Mouse (Mus musculus): Measurements from ENCODE around the gene Unc45b. TPM values are rescaled to one million over a fixed set of nuclear protein-coding genes. Genes with fewer than 3 reads are reported as not detected.
"Not testable (repeated sequence)": the region's sequence is repeated elsewhere in the genome, so short reads cannot be mapped to it uniquely, and the experiment has no call there.

Unc45b gene
- polyA plus RNA-seq, 1 experiment, result not detected

DNA sequence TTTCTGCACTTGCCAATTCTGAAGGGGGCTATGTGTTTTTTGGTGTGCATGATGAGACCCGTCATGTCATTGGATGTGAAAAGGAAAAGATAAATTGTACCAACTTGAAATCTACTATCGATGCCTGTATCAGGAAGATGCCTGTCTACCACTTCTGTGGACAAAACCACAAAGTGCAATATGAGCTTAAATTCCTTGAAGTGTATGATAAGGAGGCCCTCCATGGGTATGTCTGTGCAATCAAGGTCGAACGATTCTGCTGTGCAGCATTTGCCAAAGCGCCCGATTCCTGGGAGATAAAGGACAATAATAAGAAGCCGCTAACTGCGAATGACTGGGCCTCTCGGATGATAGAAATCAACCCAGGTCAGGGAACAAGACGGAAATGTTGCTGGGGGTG, 46.6 kb downstream of the Unc45b start:
- Histone ChIP-seq H3K4me3 (ENCODE audit: insufficient read depth, low read length) (no peak overlapping the region), H3K27ac (ENCODE audit: insufficient read depth, low read depth, low read length) (no peak overlapping the region), H3K4me1 (ENCODE audit: control insufficient read depth, insufficient read depth, low read length) (peaks cover 18% of the 10 kb centered on the region)
- TF ChIP-seq POLR2A (IDR thresholded peaks at IDR 0.05; ENCODE audit: borderline replicate concordance, low read depth, low read length) (no peak), CTCF (IDR thresholded peaks at IDR 0.05; ENCODE audit: low read depth, low read length) (no peak)

DNA sequence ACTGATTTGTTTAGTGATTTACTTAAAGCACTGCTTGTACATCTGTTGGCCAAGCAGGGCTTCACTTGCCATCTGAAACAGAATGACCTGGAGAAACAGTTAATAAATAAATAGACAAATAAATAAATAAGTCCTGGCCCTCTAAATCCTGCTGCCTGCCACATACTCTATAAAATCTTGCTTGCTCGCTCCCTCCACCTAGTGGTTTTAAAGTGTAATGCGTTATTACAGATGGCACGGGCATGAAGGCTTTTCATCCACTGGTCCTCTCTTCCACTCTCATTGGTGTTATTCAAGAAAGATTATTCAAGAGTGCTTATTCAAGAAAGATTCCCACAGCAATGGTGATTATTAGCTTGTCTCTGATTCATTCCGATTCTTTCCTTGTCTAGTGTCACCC, 49.3 kb downstream of the Unc45b start:
- H3K4me1 ChIP-seq (ENCODE audit: control insufficient read depth, insufficient read depth, low read length), result peaks cover 5% of the 10 kb centered on the region
- no peak overlapping the region for H3K27ac ChIP-seq (ENCODE audit: insufficient read depth, low read depth, low read length)
- TF ChIP-seq POLR2A (IDR thresholded peaks at IDR 0.05; ENCODE audit: borderline replicate concordance, low read depth, low read length) (no peak), CTCF (IDR thresholded peaks at IDR 0.05; ENCODE audit: low read depth, low read length) (no peak)
- H3K4me3 ChIP-seq (ENCODE audit: insufficient read depth, low read length), result no peak overlapping the region

DNA sequence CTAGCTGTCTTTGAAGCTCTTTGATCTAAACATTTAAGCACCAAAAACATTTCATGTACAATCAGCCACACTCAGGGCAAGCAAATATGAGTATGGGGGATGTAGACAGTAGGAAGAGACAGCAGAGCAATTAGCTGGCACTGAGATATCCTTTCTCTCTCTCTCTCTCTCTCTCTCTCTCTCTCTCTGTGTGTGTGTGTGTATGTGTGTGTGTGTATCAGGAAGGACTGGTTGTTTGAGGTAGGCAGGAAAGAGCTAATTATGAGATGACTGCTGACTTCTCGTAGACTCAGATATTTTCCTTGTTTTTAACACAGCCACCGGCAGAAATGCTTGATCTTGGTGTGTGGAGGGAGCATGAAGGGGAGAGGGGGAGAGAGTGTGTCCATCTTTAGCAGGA, 51.4 kb downstream of the Unc45b start:
- TF ChIP-seq POLR2A (IDR thresholded peaks at IDR 0.05; ENCODE audit: borderline replicate concordance, low read depth, low read length) (no peak), CTCF (IDR thresholded peaks at IDR 0.05; ENCODE audit: low read depth, low read length) (no peak)

DNA sequence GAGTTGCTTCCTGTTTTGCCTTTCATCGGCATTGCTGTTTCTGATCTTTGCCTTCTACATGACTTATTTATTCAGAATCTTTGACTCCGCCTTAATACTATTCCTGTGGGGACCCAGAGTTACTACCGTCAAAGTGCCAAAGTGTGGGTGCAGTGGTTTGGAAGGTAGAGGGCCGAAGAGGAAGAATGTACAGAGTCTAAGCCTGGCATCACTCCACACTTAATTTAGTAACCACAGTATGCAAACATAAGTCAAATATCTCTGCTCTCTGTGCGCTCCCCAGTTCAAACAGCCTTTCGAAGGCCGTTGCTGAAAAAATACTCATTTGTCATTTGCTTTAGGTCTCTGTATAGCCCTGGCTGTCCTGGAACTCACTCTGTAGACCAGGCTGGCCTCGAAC, 51.9 kb downstream of the Unc45b start:
- TF ChIP-seq CTCF (IDR thresholded peaks at IDR 0.05; ENCODE audit: low read depth, low read length), result no peak
- no peak for TF ChIP-seq POLR2A (IDR thresholded peaks at IDR 0.05; ENCODE audit: borderline replicate concordance, low read depth, low read length)
- no peak overlapping the region for H3K27ac ChIP-seq (ENCODE audit: insufficient read depth, low read depth, low read length)

More for the DNA sequence above, 51.4 kb downstream of the Unc45b start:
- Histone ChIP-seq H3K4me3 (ENCODE audit: insufficient read depth, low read length) (no peak overlapping the region), H3K4me1 (ENCODE audit: control insufficient read depth, insufficient read depth, low read length) (peaks cover 2% of the 10 kb centered on the region; the same call in 1 of the 2 replicates), H3K27ac (ENCODE audit: insufficient read depth, low read depth, low read length) (no peak overlapping the region)

DNA sequence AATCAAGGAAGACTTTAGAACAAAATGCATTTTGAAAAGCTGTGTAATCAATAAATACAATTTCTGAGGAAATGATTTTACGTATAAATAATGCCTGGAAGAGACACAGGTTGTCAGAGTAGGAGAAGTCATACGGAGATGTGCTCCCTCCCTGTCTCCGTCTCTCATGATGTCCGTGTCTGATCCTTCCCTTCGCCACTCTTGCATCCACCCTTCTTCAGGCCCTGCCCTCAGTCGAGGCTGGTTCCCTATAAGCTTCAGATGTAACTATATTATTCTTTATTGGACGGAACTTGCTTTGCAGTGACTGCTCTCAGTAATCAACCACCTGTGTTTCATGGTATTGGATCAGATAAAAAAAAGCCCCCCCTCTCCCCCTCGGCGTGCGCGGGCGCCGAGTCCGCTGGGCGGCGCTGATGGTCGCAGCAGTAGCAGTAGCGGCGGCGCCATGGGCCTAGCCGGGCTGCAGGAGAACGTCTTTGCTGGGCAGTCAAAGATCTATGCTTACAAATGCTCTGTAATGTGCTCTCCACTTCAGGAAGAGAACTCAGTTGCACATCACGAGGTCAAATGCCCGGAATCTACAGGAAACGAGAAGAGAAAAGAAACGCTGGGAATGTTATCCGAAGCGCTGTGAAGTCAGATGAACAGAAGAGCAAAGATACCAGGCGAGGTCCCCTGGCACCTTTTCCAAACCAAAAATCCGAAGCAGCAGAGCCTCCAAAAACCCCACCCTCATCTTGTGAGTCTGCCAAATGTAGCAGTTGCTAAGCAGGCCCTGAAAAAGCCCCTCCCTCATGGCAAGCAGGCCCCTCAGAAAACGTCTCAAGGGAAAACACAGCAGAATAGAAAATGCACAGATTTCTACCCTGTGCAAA, 60.6 kb downstream of the Unc45b start:
- no peak for TF ChIP-seq POLR2A (IDR thresholded peaks at IDR 0.05; ENCODE audit: borderline replicate concordance, low read depth, low read length)
- TF ChIP-seq CTCF (IDR thresholded peaks at IDR 0.05; ENCODE audit: low read depth, low read length), result no peak
- H3K27ac ChIP-seq (ENCODE audit: insufficient read depth, low read depth, low read length), result no peak overlapping the region
- H3K4me1 ChIP-seq (ENCODE audit: control insufficient read depth, insufficient read depth, low read length), result peaks cover 9% of the 10 kb centered on the region
- no peak overlapping the region for H3K4me3 ChIP-seq (ENCODE audit: insufficient read depth, low read length)

More for the DNA sequence above, 51.9 kb downstream of the Unc45b start:
- Histone ChIP-seq H3K4me1 (ENCODE audit: control insufficient read depth, insufficient read depth, low read length) (peaks cover 2% of the 10 kb centered on the region; the same call in 1 of the 2 replicates), H3K4me3 (ENCODE audit: insufficient read depth, low read length) (no peak overlapping the region)

DNA sequence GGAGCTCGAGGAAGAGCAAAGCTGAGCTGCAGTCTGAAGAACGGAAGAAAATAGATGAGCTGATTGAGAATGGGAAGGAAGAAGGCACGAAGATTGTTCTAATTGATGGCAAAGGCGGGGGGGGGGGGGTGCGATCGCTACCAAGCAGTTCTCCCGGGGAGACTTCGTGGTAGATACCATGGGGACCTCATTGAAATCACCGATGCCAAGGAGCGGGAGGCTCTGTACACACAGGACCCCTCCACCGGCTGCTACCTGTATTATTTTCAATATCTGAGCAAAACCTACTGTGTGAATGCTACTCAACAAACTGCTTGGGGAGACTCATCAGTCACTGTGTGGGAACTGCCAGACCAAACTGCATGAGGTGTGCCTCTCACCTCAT, 61.2 kb downstream of the Unc45b start:
- H3K27ac ChIP-seq (ENCODE audit: insufficient read depth, low read depth, low read length), result no peak overlapping the region
- TF ChIP-seq CTCF (IDR thresholded peaks at IDR 0.05; ENCODE audit: low read depth, low read length) (no peak), POLR2A (IDR thresholded peaks at IDR 0.05; ENCODE audit: borderline replicate concordance, low read depth, low read length) (no peak)
- H3K4me1 ChIP-seq (ENCODE audit: control insufficient read depth, insufficient read depth, low read length), result peaks cover 9% of the 10 kb centered on the region
- H3K4me3 ChIP-seq (ENCODE audit: insufficient read depth, low read length), result no peak overlapping the region

DNA sequence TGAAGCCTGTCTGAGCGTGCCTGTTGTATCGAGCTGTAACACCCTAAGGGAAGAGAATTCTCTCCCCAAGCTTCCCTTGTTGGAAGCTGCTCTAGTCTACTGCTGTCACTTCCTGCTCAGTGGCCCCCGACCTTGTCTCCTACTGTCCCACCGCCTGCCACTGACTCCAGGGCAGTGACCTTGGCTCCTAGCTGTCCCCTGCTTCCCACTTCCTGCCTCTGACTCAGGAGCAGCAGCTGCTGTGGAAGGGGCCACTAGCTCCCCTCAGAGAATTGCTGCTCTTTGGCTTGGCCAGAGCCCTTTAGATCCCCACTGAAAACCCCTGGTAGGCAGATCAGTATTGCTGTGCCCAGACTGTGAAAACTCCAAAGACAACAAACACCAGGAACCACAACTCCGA, 63.6 kb downstream of the Unc45b start:
- H3K4me3 ChIP-seq (ENCODE audit: insufficient read depth, low read length), result no peak overlapping the region
- H3K4me1 ChIP-seq (ENCODE audit: control insufficient read depth, insufficient read depth, low read length), result peaks cover 9% of the 10 kb centered on the region
- TF ChIP-seq POLR2A (IDR thresholded peaks at IDR 0.05; ENCODE audit: borderline replicate concordance, low read depth, low read length), result no peak
- no peak for TF ChIP-seq CTCF (IDR thresholded peaks at IDR 0.05; ENCODE audit: low read depth, low read length)
- H3K27ac ChIP-seq (ENCODE audit: insufficient read depth, low read depth, low read length), result no peak overlapping the region

DNA sequence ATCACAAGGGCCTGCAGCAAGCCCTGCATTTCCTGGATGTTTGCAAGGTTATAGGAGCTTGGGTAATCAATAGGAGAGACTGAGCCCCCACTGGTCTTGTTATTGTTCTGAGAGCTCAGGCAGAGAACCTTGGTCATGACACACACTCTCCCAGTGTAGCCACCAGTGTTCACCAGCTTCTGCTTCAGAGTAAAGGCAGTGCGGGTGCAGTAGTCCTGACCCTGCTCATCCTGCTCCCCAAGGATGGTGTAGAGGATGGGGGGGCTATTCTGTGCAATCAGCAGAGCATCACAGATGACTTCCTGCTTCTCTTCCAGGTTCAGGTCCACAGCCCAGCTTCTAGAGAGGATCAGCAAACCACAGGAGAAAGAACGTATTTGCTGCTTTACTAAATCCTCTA, 72.1 kb downstream of the Unc45b start:
- not testable (repeated sequence) for H3K4me3 ChIP-seq (ENCODE audit: insufficient read depth, low read length); H3K4me1 ChIP-seq (ENCODE audit: control insufficient read depth, insufficient read depth, low read length); H3K27ac ChIP-seq (ENCODE audit: insufficient read depth, low read depth, low read length)

DNA sequence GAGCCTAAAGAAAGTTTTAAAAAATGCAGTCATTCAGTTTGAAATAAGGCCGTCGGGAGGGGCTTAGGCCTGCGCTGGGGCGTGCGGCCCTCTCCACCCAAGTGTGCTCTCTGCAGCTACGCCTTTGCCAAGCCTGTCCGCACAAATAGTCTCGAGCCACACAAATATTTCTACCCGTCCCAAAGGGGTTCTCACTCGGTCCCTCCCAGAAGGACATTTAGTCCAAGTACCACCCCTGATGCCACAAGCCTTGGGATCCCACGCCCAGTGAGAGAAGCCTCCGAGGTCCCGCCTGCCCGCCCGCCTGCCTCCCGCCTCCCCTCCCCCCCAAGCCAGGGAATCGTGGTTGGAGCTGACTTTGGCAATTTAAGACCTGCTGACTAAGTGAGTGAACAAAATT, 72.8 kb downstream of the Unc45b start:
- Histone ChIP-seq H3K4me3 (ENCODE audit: insufficient read depth, low read length) (no peak overlapping the region), H3K27ac (ENCODE audit: insufficient read depth, low read depth, low read length) (no peak overlapping the region), H3K4me1 (ENCODE audit: control insufficient read depth, insufficient read depth, low read length) (peaks cover 6% of the 10 kb centered on the region; the same call in 1 of the 2 replicates)
- TF ChIP-seq POLR2A (IDR thresholded peaks at IDR 0.05; ENCODE audit: borderline replicate concordance, low read depth, low read length) (no peak), CTCF (IDR thresholded peaks at IDR 0.05; ENCODE audit: low read depth, low read length) (no peak)

DNA sequence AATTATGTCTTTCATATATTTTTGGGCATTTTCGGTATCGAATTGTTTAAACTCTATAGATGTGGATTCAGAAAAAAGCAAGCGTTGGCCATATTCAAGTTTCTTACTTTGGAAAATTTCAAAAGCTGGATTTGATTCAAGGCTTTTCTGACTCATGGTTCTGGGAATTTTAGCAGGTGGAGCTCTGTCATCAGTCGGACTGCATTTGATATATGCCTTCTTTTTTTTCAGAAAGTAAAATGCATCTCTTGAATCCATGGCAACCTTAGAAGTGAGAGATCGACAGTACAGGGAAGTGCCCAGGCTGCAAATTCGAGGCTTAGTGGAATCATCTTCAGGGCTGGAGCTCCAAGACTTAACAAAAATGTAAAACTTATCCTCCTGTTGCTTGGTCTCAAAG, 77.3 kb downstream of the Unc45b start:
- Histone ChIP-seq H3K27ac (ENCODE audit: insufficient read depth, low read depth, low read length) (no peak overlapping the region), H3K4me1 (ENCODE audit: control insufficient read depth, insufficient read depth, low read length) (peaks cover 14% of the 10 kb centered on the region), H3K4me3 (ENCODE audit: insufficient read depth, low read length) (no peak overlapping the region)
- TF ChIP-seq CTCF (IDR thresholded peaks at IDR 0.05; ENCODE audit: low read depth, low read length) (no peak), POLR2A (IDR thresholded peaks at IDR 0.05; ENCODE audit: borderline replicate concordance, low read depth, low read length) (no peak)

All from bone marrow macrophage, adult 2 months (primary cell).